Mouse (Mus musculus) MN1 (cell line): ENCODE data around the gene Emp1.

Experiments
- DNase-seq: peaks from one replicate; pipeline ENCODE4 v3.0.0-alpha.2; 2016; ENCODE audit warnings: low spot score

Gene Emp1

GRCm38 (mm10) chr6:135412649-135413048 lies 50.3 kb downstream of the Emp1 start:
- DNase-seq: no peak

- DNase-seq: no peak
Measured at GRCm38 (mm10) chr6:135417459-135417858, 55.1 kb downstream of the Emp1 start.

- no peak for DNase-seq
Measured at GRCm38 (mm10) chr6:135418223-135418824, 56.0 kb downstream of the Emp1 start.

DNA sequence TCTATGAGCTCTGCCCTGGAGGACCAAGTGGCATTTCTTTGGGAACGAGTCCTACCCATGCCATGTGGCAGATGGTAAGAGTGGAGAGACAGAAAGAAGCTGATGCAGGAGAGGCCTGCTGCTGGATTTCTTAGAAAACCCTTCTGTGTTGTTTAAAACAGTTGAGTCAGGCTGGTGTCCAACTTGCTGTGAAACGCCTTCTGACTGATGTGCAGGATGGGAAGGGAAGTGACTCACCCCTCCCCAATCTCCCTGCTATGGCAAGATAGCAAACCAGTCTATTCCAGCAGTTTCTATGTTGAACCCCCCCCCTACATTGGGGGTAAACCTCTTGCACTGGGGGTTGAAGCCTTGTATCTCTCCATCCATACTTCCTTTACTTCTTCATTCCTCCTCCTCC lies 65.9 kb downstream of the Emp1 start:
- no peak for DNase-seq

- no peak for DNase-seq
Measured at GRCm38 (mm10) chr6:135429268-135429909, 67.0 kb downstream of the Emp1 start.

DNA sequence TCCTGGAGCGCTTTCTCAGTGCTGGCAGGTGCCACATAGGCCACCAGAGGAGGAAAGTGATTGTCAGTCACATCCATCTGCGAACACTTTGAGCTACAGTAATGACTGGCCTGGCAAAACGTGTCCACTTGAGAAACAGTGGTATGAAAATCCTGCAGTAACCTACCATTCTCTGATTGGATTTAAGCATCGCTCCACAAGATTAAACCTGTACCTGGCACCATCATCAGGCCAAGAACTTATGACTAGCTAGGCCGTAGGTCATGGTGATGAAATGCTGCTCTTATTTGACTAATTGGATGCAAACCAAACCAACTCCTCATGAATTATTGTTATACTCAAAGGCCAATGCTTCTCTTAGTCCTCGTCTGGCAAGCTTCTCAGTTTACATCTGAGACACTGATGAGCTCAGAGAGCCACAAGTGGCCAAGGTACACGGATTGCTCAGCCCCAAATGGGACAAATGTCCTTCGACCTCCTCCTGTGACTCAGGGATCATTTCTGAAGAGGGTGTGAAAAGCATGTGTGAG lies 68.2 kb downstream of the Emp1 start:
- DNase-seq: no peak
